Mouse (Mus musculus): ENCODE results near the gene Gm2888. TPM values are rescaled to one million over a fixed set of nuclear protein-coding genes. Genes with fewer than 3 reads are reported as not detected.

Gm2888 gene
- polyA plus RNA-seq (2015; fragmentation: Nextera tagmentation; extraction: Ambion mirVana): not detected in 2 replicates

GRCm38 (mm10) chr14:3029702-3030101 is at the start of gene Gm2888:
Gene Gm2888, plus strand, starts transcription at chr14:3030002.

GRCm38 (mm10) chr14:3048727-3049512 is 19.1 kb downstream of the Gm2888 start, which contains the start of gene Gm2897:
Gene Gm2897, plus strand, starts transcription at chr14:3049285.

Other genes with a start within 250 kb of the Gm2888 start
- gene Gm2897, start 19.3 kb downstream of the Gm2888 start, polyA plus RNA-seq (2015; fragmentation: Nextera tagmentation; extraction: Ambion mirVana): 0.34 and 0.57 TPM in 2 replicates
- gene Gm10340, start 104.0 kb downstream of the Gm2888 start, polyA plus RNA-seq (2015; fragmentation: Nextera tagmentation; extraction: Ambion mirVana): not detected in 2 replicates
- gene Gm5795, start 158.3 kb downstream of the Gm2888 start, polyA plus RNA-seq (2015; fragmentation: Nextera tagmentation; extraction: Ambion mirVana): not detected in 2 replicates
- gene D830030K20Rik, start 178.5 kb downstream of the Gm2888 start, polyA plus RNA-seq (2015; fragmentation: Nextera tagmentation; extraction: Ambion mirVana): 0.93 and 1.2 TPM in 2 replicates